Mouse (Mus musculus) forebrain, embryonic 11.5 days (tissue): ENCODE results near the gene Tmem219. TPM values are rescaled to one million over a fixed set of nuclear protein-coding genes. Genes with fewer than 3 reads are reported as not detected.

ENCODE experiments used
- ATAC-seq: fragments of 200-750 bp; cut with Nextera tagmentation; replicated peaks from 2 replicates; pipeline ENCODE4 v1.8.0; 2017; ENCODE audit warnings: moderate TSS enrichment; ENCODE audit not compliant: low FRiP score
- DNase-seq: peaks from one replicate; pipeline ENCODE4 v3.0.0-alpha.2; 2017; ENCODE audit warnings: low spot score
- H3K27ac ChIP-seq: fragments of 300-500 bp; sonication (generic); 2 replicates; pipeline ENCODE4 v1.5.1; 2014; ENCODE audit warnings: low read depth, low read length
- H3K27me3 ChIP-seq: fragments of 300-500 bp; sonication (generic); 2 replicates; pipeline ENCODE4 v1.6.1; 2014; ENCODE audit warnings: mild to moderate bottlenecking, low read length, mixed read lengths; ENCODE audit not compliant: control insufficient read depth, insufficient read depth
- H3K36me3 ChIP-seq: fragments of 300-500 bp; sonication (generic); 2 replicates; pipeline ENCODE4 v1.6.1; 2014; ENCODE audit warnings: mild to moderate bottlenecking, low read length, moderate library complexity, mixed read lengths; ENCODE audit not compliant: control insufficient read depth, insufficient read depth
- H3K4me1 ChIP-seq: fragments of 300-500 bp; sonication (generic); replicated peaks from 2 replicates; pipeline ENCODE4 v1.6.1; 2014; ENCODE audit warnings: low read length, mixed read lengths; ENCODE audit not compliant: control insufficient read depth, insufficient read depth
- H3K4me2 ChIP-seq: fragments of 300-500 bp; sonication (generic); 2 replicates; pipeline ENCODE4 v1.6.1; 2014; ENCODE audit warnings: low read depth, mild to moderate bottlenecking, low read length, moderate library complexity, mixed read lengths; ENCODE audit not compliant: severe bottlenecking
- H3K4me3 ChIP-seq: fragments of 300-500 bp; sonication (generic); 2 replicates; pipeline ENCODE4 v1.5.1; 2014; ENCODE audit warnings: low read depth, low read length
- H3K9ac ChIP-seq: fragments of 300-500 bp; sonication (generic); 2 replicates; pipeline ENCODE4 v1.6.1; 2014; ENCODE audit warnings: low read length
- H3K9me3 ChIP-seq: fragments of 300-500 bp; sonication (generic); 2 replicates; pipeline ENCODE4 v1.6.1; 2016; ENCODE audit warnings: low read length, mixed read lengths; ENCODE audit not compliant: control insufficient read depth
- WGBS: fragments of 180-500 bp; shearing (Covaris S2); extraction: QIAGEN DNeasy Blood & Tissue Kit; methylation state at CpG from one replicate; pipeline ENCODE4 v1.1.7; 2014; 5-methylcytosine and 5-hydroxymethylcytosine counted together
- polyA plus RNA-seq: library from polyadenylated mRNA; unstranded; fragments of >200 nt; fragmentation: Nextera tagmentation; extraction: Ambion mirVana; gene quantifications from 2 replicates; pipeline ENCODE4 v1.2.1, GENCODE M21; 2014

Gene Tmem219
- polyA plus RNA-seq, 1 experiment from 2014 or later = 21.3 TPM

DNA sequence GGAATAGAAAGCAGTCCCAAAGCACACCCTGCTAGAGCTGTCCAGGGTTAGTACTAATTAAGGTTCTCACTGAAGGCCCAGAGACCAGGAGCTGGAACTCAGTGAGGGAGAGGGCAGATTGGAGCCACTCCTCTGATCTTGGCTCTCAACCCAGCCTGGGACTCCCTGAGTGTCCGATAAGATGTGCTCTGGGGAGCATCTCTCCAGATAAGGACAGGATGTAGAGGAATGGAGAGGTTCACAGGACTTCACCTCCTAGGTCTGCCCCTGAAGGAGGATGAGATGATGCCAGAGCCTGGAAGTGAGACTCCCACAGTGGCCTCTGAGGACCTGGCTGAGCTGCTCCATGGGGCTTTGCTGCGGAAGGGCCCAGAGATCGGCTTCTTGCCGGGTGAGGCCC is 29.0 kb upstream of the Tmem219 start:
- no peak for DNase-seq
- peaks cover 20% of the 10 kb centered on the region for H3K27me3 ChIP-seq
- no peak overlapping the region for H3K27ac ChIP-seq
- no peak for ATAC-seq
- H3K9ac ChIP-seq = no peak overlapping the region
- H3K9me3 ChIP-seq = no peaks in the 10 kb centered on the region
- H3K4me1 ChIP-seq = peaks cover 7% of the 10 kb centered on the region; the same call in 1 of the 2 replicates
- H3K4me2 ChIP-seq = peak overlapping the region; percentile 26; the same call in 1 of the 2 replicates
- peak overlapping the region; percentile 3; the same call in 1 of the 2 replicates for H3K4me3 ChIP-seq
- no peaks in the 10 kb centered on the region for H3K36me3 ChIP-seq
- whole genome bisulfite sequencing = 18% methylated on average over 4 of the region's 4 CpGs

DNA sequence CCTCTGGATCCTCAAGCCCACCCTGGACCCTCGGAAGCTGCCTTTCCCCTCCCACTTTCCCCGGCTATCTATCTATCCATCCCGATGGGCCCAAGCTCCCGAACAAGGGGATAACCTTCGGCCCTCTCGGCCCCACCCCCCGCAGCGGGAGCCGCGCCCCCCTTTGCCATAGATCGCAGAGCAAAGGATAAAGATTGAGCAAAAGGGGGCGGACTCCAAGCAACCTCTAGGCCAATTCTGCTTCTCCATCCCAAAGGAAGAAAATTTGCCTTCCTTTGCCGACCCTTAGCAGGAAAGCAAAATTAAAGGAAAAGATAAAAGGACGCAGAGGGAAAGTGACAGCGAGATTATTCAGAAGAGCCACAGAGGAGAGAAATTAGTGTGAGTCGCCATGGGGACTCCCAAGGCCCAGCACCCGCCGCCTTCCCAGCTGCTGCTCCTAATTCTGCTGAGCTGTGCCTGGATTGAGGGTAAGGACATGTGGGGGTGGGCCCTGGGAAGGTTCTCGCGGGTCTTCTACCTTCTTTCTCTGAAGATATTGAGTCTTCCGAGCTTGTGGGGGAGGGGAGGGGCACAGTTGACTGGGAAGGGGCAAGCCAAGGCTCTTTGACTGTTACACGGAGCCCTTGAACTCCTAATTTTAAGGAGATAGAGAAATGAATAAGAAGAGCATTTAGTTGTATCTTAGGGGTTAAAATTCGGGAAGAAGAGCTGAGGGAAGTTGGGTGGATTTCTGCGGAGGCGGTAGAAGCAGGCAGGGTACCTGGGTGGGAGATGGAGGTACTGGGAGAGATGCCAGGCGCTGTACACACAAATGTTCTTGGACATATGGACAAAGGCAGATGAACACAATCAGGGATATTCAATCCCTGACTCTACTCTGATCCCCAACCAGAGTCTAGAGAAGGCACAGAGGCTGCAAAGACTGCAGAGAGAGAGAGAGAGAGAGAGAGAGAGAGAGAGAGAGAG is 28.2 kb upstream of the Tmem219 start:
- ATAC-seq = no peak
- no peak for DNase-seq
- H3K4me3 ChIP-seq = peak overlapping the region; percentile 38

DNA sequence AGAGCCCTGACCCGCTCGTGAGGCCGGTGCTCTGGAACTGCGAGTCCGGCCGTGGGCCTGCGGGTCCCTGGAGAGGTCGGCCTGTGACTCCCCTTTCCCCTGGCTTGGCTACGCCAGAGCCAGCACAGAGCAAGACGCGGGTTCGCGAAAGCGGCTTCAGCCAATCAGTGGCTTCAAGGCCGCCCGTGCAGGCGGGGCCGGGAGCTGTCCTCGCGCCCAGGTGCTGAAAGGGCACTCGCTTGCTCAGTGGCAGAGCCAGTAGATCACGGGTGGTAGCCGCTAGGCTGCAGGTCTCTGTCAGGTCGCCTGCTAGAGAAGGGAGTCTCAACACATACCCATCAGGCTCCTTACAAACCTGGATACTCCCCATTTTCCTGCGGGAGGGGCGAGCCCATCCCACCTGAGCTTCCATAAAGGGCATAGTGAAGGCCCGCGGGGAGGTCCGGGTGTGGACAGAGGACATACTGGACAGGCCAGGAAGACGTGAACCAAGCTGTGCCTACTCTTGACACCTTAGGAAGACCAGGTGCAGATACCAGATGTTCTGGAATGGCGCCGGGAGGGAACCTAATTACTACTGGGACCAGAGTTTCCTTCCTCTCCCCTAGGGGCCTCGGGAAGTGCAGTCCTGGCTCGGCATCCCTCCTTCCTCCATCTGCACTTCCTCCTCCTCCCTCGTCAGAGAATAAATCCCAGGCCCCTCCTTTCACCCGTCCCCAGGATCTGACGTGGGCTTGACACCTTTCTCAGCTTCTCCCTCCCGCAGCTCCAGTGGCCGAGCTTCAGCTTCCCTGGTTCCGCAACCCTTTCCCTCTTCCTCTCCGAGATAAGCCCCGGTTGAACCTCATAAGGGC is 27.3 kb upstream of the Tmem219 start, which contains the start of gene Sez6l2:
Gene Sez6l2, plus strand, starts transcription at position 771 of the 854 bp plus-strand sequence.
- Histone ChIP-seq H3K9ac (peak within 1 kb of the TSS; percentile 44), H3K4me2 (peak within 1 kb of the TSS; percentile 92), H3K4me1 (peaks cover 7% of the 10 kb centered on the region; the same call in 1 of the 2 replicates), H3K9me3 (no peaks in the 10 kb centered on the region), H3K27me3 (peaks cover 20% of the 10 kb centered on the region), H3K27ac (0 out of 2 replicates have a peak within 1 kb of the TSS, but pooled peaks have one; percentile 0), H3K4me3 (peak within 1 kb of the TSS; percentile 38), H3K36me3 (peaks cover 2% of the 10 kb centered on the region; the same call in 1 of the 2 replicates)
- ATAC-seq (peak; percentile 90), DNase-seq (peak; percentile 95)
- under 1% methylated on average over 42 of the region's 42 CpGs for WGBS

More for the DNA sequence above, 28.2 kb upstream of the Tmem219 start:
- Histone ChIP-seq H3K36me3 (no peaks in the 10 kb centered on the region), H3K9me3 (no peaks in the 10 kb centered on the region), H3K4me2 (peak overlapping the region; percentile 92), H3K4me1 (peaks cover 7% of the 10 kb centered on the region; the same call in 1 of the 2 replicates), H3K27ac (no peak overlapping the region), H3K9ac (peak overlapping the region; percentile 16; the same call in 1 of the 2 replicates), H3K27me3 (peaks cover 20% of the 10 kb centered on the region)
- 3% methylated on average over 26 of the region's 26 CpGs for WGBS

DNA sequence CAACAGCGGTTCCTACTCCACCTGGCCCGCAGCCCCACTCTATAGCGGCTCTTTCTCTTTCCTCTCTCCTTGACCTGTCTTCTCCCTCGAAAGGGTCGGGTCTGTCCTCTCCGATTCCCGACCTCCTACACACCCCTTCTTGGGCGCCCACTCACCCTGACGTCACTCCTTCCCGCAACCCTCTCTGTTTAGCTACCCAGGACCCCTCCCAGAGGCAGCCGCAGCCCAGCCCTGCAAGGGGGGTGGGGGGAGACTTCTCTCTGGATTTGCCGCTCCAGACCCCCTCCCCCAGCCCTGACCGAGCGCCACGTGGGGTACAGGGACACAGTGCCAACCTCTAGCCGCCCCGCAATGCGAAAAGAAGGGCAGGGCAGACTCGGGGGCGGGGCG is 26.7 kb upstream of the Tmem219 start, which contains the start of gene Asphd1:
Gene Asphd1, minus strand, starts transcription at position 180 of the 390 bp plus-strand sequence.
- DNase-seq (no peak), ATAC-seq (peak; percentile 69)
- Histone ChIP-seq H3K36me3 (peaks cover 3% of the 10 kb centered on the region; the same call in 1 of the 2 replicates), H3K9ac (peak within 1 kb of the TSS; percentile 44), H3K9me3 (no peaks in the 10 kb centered on the region), H3K4me3 (peak within 1 kb of the TSS; percentile 38), H3K27me3 (peaks cover 20% of the 10 kb centered on the region), H3K4me1 (peaks cover 7% of the 10 kb centered on the region; the same call in 1 of the 2 replicates), H3K27ac (0 out of 2 replicates have a peak within 1 kb of the TSS, but pooled peaks have one; percentile 0), H3K4me2 (peak within 1 kb of the TSS; percentile 92)
- 0% methylated on average over 21 of the region's 21 CpGs for WGBS

DNA sequence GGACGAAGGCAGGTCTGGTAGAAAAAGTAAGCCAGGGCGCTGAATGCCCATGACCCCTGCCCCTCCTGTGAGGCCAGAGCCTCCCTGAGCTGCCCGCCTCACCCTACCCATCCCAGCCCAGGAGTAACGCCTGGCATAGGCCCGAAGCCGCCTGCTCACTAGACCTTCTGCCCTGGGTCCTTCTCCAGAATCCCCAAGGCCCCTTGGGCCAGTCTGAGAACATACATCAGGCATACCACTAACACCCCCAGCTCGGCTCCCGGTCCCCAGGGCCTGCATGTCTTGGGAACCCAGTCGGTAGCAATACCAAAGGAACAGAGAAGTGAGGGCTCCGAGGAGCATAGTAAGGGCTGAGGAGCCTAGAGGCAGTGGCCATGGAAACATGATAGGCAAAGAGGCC is 25.9 kb upstream of the Tmem219 start:
- Histone ChIP-seq H3K36me3 (peaks cover 3% of the 10 kb centered on the region; the same call in 1 of the 2 replicates), H3K27ac (no peak overlapping the region), H3K4me3 (no peak overlapping the region), H3K27me3 (peaks cover 20% of the 10 kb centered on the region), H3K4me2 (no peak overlapping the region), H3K9me3 (no peaks in the 10 kb centered on the region), H3K4me1 (peaks cover 7% of the 10 kb centered on the region; the same call in 1 of the 2 replicates), H3K9ac (no peak overlapping the region)
- ATAC-seq (no peak), DNase-seq (no peak)
- WGBS = 83% methylated on average over 10 of the region's 10 CpGs

DNA sequence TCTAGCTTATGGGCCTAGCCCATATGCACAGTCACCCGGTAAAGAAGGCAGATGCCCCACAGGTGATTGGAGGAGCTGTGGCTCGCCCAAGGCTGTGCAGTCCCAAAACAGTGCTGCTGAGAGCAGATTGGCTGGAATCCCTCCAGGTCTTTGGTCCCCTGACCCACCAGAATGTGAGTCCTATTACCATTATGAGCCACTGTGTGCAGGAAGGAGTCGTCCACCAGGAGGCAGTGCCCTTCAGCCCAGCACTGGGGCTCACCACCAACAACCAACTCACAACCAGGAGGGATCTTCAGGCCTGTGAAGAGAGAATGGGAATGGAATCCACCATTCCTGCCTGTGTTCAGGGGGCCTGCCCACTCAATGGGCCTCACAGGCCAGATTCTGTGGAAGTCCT is 23.8 kb upstream of the Tmem219 start:
- Histone ChIP-seq H3K36me3 (peaks cover 3% of the 10 kb centered on the region; the same call in 1 of the 2 replicates), H3K9me3 (no peaks in the 10 kb centered on the region), H3K27ac (no peak overlapping the region), H3K4me3 (no peak overlapping the region), H3K27me3 (peaks cover 15% of the 10 kb centered on the region), H3K4me1 (peaks cover 3% of the 10 kb centered on the region; the same call in 1 of the 2 replicates), H3K9ac (no peak overlapping the region), H3K4me2 (no peak overlapping the region)
- no peak for DNase-seq
- no peak for ATAC-seq
- 37% methylated on average over 3 of the region's 3 CpGs for WGBS

DNA sequence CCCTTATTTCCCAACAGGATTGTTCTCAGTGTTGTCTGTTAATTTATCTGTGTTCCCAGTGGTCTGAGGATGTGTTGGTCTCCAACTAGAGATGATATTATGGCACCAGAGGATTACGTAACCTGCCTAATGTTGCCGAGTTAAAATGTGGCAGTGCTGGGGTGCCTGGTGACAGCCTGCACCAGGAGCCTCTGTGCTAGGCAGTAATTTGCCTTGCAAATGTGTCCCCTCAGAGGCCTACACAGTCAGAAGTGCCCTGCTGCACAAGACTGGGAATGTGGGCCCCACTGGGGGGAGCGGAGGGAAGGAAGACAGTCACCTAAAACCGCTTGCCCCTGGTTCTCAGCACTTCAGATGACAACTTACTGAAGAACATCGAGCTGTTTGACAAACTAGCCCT is 19.1 kb upstream of the Tmem219 start:
- H3K36me3 ChIP-seq = peaks cover 6% of the 10 kb centered on the region; the same call in 1 of the 2 replicates
- ATAC-seq (no peak), DNase-seq (no peak)

DNA sequence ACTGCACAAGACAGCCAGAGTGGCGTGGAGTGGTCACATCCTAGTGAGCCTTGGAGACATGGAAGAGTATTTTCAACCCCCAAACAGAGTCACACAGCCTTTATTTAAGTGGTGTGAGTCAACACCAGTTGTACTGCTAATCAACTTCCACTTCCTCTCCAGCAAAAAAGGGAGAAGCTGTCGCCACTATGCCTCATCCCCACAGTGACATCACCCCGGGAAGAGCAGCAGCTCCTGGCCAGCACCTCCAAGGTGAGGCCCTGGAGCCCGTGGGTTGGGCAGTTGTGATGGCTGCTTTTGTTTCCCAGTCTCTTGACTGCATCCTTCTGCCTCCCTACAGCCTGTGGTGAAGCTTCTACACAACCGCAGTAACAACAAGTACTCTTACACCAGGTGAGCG is 18.5 kb upstream of the Tmem219 start:
- Histone ChIP-seq H3K9ac (no peak overlapping the region), H3K4me3 (no peak overlapping the region), H3K27me3 (no peaks in the 10 kb centered on the region), H3K36me3 (peaks cover 6% of the 10 kb centered on the region; the same call in 1 of the 2 replicates), H3K4me1 (no peaks in the 10 kb centered on the region), H3K4me2 (no peak overlapping the region), H3K9me3 (no peaks in the 10 kb centered on the region), H3K27ac (no peak overlapping the region)
- 50% methylated on average over 6 of the region's 6 CpGs for WGBS
- no peak for ATAC-seq
- DNase-seq = no peak

More for the DNA sequence above, 19.1 kb upstream of the Tmem219 start:
- Histone ChIP-seq H3K9ac (no peak overlapping the region), H3K27me3 (no peaks in the 10 kb centered on the region), H3K4me2 (no peak overlapping the region), H3K4me1 (no peaks in the 10 kb centered on the region), H3K9me3 (no peaks in the 10 kb centered on the region), H3K27ac (no peak overlapping the region), H3K4me3 (no peak overlapping the region)
- WGBS = 78% methylated on average over 5 of the region's 5 CpGs
